Mouse (Mus musculus) stomach, postnatal 0 days (tissue): ENCODE results near the gene Ccn6. TPM values are rescaled to one million over a fixed set of nuclear protein-coding genes. Genes with fewer than 3 reads are reported as not detected.
"Not testable (repeated sequence)": the region's sequence is repeated elsewhere in the genome, so short reads cannot be mapped to it uniquely, and the experiment has no call there.

ENCODE experiments used
- ATAC-seq: fragments of 200-750 bp; cut with Nextera tagmentation; 2 replicates; pipeline ENCODE4 v1.8.0; 2017; ENCODE audit not compliant: low FRiP score, low TSS enrichment
- DNase-seq: peaks from one replicate; pipeline ENCODE4 v3.0.0-alpha.2; 2016; ENCODE audit warnings: low spot score
- H3K27ac ChIP-seq: fragments of 300-500 bp; sonication (generic); replicated peaks from 2 replicates; pipeline ENCODE4 v1.5.1; 2014; ENCODE audit warnings: mild to moderate bottlenecking, control low read depth
- H3K27me3 ChIP-seq: fragments of 300-500 bp; sonication (generic); 2 replicates; pipeline ENCODE4 v1.6.1; 2014; ENCODE audit warnings: low read length; ENCODE audit not compliant: control insufficient read depth, insufficient read depth
- H3K36me3 ChIP-seq: fragments of 300-500 bp; sonication (generic); 2 replicates; pipeline ENCODE4 v1.6.1; 2014; ENCODE audit warnings: low read length, mixed read lengths; ENCODE audit not compliant: control insufficient read depth, insufficient read depth
- H3K4me1 ChIP-seq: fragments of 300-500 bp; sonication (generic); replicated peaks from 2 replicates; pipeline ENCODE4 v1.6.1; 2014; ENCODE audit warnings: antibody characterized with exemption; ENCODE audit not compliant: control insufficient read depth, insufficient read depth
- H3K4me2 ChIP-seq: fragments of 300-500 bp; sonication (generic); replicated peaks from 2 replicates; pipeline ENCODE4 v1.6.1; 2014; ENCODE audit warnings: low read depth, mild to moderate bottlenecking, control low read depth, moderate library complexity
- H3K4me3 ChIP-seq: fragments of 300-500 bp; sonication (generic); 2 replicates; pipeline ENCODE4 v1.5.1; 2014; ENCODE audit warnings: low read depth, low read length, control low read depth
- H3K9ac ChIP-seq: fragments of 300-500 bp; sonication (generic); 2 replicates; pipeline ENCODE4 v1.6.1; 2014; ENCODE audit warnings: mild to moderate bottlenecking, low read length, control low read depth, mixed read lengths
- H3K9me3 ChIP-seq: fragments of 300-500 bp; sonication (generic); 2 replicates; pipeline ENCODE4 v1.6.1; 2016; ENCODE audit warnings: low read length; ENCODE audit not compliant: control insufficient read depth
- CTCF ChIP-seq: IDR thresholded peaks from 2 replicates; pipeline ENCODE4 v1.5.1; 2016; ENCODE audit warnings: antibody characterized with exemption, low read depth, mild to moderate bottlenecking, moderate library complexity
- EP300 ChIP-seq: optimal IDR thresholded peaks from 2 replicates; pipeline ENCODE3; 2016; ENCODE audit warnings: antibody characterized with exemption
- WGBS: fragments of 180-500 bp; shearing (Covaris S2); extraction: QIAGEN DNeasy Blood & Tissue Kit; methylation state at CpG from one replicate; pipeline ENCODE4 v1.1.7; 2014; 5-methylcytosine and 5-hydroxymethylcytosine counted together
- polyA plus RNA-seq: library from polyadenylated mRNA; unstranded; fragments of >200 nt; fragmentation: Nextera tagmentation; extraction: Ambion mirVana; gene quantifications from 2 replicates; pipeline ENCODE4 v1.2.1, GENCODE M21; 2015

Gene Ccn6
- 0.10 and 0.18 TPM in 2 replicates for polyA plus RNA-seq

DNA sequence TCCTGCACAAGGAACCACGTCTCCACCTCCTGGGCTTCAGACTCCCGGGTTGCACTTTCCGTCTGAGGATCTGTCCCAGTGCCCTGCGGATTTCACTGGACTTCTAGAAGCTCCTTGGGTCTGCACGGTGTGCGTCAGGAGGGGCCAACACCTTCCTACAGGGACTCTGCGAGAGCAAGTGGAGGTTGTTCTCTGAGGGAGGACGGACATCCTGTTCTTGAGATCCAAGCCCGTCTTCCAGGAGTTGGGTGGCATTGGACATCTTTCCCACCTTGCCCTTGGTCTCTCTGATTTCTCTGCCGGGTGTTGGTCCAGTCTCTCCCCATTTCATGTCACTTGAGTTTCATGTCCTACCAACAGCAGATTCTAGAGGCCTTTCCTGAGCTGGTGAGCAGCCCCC, at the start of gene Ccn6:
TSS of gene Ccn6 (minus strand) at position 101 of the 400 bp plus-strand sequence.
- Histone ChIP-seq H3K9me3 (no peaks in the 10 kb centered on the region), H3K4me3 (0 out of 2 replicates have a peak within 1 kb of the TSS, but pooled peaks have one; percentile 3), H3K4me2 (peak within 1 kb of the TSS; percentile 3), H3K4me1 (no peaks in the 10 kb centered on the region), H3K9ac (0 out of 2 replicates have a peak within 1 kb of the TSS, but pooled peaks have one; percentile 19), H3K27ac (no peak within 1 kb of the TSS), H3K27me3 (no peaks in the 10 kb centered on the region), H3K36me3 (no peaks in the 10 kb centered on the region)
- DNase-seq (no peak), ATAC-seq (peak; percentile 32; the same call in 1 of the 2 replicates)
- no peak for TF ChIP-seq CTCF
- WGBS: 84% methylated on average over 10 of the region's 10 CpGs

DNA sequence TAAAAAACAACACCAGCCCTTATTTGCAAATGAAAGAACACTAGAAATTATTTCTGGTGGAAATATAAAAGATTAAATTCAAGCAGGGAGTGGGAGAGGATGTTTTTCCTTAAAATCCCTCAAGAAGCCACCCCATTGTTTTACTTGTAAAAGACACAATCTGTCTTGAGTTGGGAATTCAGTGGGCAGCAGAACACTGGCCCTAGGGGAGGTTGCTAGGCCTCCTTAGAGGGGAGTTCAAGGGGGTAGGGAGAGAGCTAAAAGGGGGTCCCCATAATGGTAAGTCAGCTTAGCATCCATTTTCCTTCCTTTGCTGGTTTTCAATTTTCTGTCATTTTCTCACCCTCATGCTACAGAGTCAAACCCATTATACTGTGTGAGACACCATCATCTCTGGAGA, 46.4 kb upstream of the Ccn6 start:
- no peak for DNase-seq
- Histone ChIP-seq H3K9ac (no peak overlapping the region), H3K4me3 (no peak overlapping the region), H3K4me1 (no peaks in the 10 kb centered on the region), H3K9me3 (no peaks in the 10 kb centered on the region; the same call in 1 of the 2 replicates), H3K27me3 (no peaks in the 10 kb centered on the region), H3K27ac (no peak overlapping the region), H3K36me3 (no peaks in the 10 kb centered on the region), H3K4me2 (no peak overlapping the region)
- ATAC-seq: no peak
- TF ChIP-seq EP300 (no peak), CTCF (no peak)

DNA sequence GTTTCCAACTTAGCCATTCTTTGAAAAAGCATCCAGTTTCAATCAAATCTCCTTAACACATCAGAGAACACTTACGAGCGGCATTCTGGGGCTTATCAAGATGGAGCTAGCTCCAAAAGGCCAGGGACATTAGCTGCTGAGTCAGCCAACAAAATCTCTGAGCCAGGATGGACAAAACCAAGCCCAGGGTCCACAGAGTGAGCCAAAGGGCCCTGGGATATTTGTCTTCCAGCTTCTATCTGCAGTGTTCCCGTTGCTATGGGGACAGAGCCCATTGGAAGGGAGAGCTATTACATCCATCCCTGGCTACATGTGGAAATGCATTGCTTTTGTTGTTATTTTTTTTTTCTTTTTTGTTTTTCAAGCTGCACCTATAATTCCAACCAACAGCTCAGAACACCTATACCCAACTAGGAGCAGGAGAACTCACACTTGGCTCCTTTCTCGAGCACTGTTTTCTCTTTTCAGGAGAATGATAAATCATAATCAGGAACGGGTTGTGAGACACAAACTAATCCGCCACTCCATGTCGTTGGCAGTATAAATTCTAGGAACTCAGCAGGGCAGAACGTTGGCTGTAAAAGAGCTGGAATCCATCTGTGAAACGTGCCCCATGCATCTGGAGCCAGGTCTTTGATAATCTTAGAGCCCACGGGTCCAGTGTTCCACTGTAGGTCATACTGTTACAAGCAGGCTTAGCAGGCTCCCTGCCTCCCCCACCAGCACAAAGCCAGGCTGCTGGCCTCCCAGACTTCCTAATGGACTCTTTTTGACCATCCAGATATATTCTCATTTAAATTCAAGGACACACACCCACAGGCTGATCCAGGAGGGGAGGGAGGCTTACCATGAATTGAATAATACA, 45.8 kb upstream of the Ccn6 start:
- no peaks in the 10 kb centered on the region; the same call in 1 of the 2 replicates for H3K9me3 ChIP-seq
- no peak for TF ChIP-seq CTCF
- TF ChIP-seq EP300: no peak
- H3K27ac ChIP-seq: no peak overlapping the region
- no peak overlapping the region for H3K9ac ChIP-seq
- no peaks in the 10 kb centered on the region for H3K27me3 ChIP-seq
- ATAC-seq: no peak
- DNase-seq: no peak
- H3K36me3 ChIP-seq: no peaks in the 10 kb centered on the region
- 46% methylated on average over 10 of the region's 10 CpGs for WGBS
- no peak overlapping the region for H3K4me3 ChIP-seq
- no peaks in the 10 kb centered on the region for H3K4me1 ChIP-seq
- no peak overlapping the region for H3K4me2 ChIP-seq

DNA sequence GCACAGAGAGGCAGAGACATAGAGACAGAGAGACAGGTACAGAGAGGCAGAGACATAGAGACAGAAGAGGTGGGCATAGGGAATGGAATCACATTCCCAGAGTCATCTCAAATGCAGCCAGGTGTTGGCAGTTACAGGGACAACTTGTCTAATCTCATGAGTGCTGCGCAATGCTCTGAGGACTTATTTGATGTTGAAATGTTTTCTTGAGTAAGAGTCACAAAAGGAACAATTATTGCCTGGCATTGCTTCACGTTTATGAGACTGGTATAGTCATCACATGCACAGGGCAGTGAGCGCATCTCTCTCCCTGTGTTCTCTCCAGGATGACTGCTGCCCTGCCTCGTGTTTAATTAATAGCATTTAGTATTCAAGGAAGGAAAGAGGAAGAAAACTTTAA, 45.1 kb upstream of the Ccn6 start:
- Histone ChIP-seq H3K9ac (no peak overlapping the region), H3K36me3 (no peaks in the 10 kb centered on the region), H3K4me3 (no peak overlapping the region), H3K4me1 (no peaks in the 10 kb centered on the region), H3K4me2 (no peak overlapping the region), H3K27ac (no peak overlapping the region), H3K27me3 (no peaks in the 10 kb centered on the region), H3K9me3 (no peaks in the 10 kb centered on the region; the same call in 1 of the 2 replicates)
- ATAC-seq (no peak), DNase-seq (no peak)
- TF ChIP-seq EP300 (no peak), CTCF (no peak)
- WGBS: 64% methylated on average over 4 of the region's 4 CpGs

DNA sequence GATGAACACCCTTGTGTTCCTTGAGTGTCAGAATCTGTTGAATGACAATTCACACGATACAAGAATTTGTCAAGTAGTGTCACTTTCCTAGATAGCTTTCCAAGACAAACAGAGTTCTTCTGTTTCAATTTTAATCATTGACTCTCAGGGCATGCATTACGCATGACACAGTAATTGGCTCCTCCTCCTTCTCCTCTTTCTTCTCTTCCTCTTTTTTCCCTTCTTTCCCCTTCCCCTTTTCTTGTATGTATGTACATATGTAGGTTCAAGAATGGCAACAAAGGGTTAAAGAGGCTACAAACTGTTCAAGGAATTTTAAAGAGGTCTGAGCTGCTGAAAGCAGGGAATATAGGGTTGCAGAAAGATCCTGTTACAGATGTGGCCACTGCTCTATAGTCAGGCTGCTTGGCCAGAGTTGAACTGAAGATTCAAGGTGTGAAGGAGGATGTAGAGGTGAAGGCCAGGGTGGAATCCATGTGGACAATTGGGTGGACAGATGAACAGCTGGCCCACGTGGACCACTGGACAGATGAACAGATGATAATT, 43.8 kb upstream of the Ccn6 start:
- no peaks in the 10 kb centered on the region for H3K36me3 ChIP-seq
- no peaks in the 10 kb centered on the region for H3K27me3 ChIP-seq
- H3K4me1 ChIP-seq: no peaks in the 10 kb centered on the region
- H3K4me3 ChIP-seq: no peak overlapping the region
- no peak for ATAC-seq
- DNase-seq: no peak
- H3K4me2 ChIP-seq: no peak overlapping the region
- H3K9ac ChIP-seq: no peak overlapping the region
- H3K9me3 ChIP-seq: no peaks in the 10 kb centered on the region; the same call in 1 of the 2 replicates
- TF ChIP-seq EP300: no peak
- no peak for TF ChIP-seq CTCF
- 68% methylated on average over 3 of the region's 3 CpGs for WGBS
- no peak overlapping the region for H3K27ac ChIP-seq

DNA sequence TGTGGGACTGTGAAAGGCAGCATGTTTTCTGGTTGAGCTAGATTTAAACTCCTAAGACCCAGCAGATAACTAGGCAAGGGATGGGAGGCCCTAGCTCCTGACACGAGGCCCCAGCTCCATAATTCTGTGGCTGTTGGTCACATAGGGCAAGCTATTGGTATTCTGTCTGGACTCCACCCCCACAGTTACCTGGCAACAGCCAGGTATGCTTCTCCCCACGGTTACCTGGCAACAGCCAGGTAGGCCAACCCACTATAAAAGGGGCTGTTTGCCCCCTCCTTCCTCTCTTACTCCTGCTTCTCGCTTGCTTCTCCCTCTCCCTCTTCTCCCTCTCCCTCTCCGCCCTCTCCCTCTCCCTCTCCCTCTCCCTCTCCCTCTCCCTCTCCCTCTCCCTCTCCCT, 38.9 kb upstream of the Ccn6 start:
- ATAC-seq: no peak
- Histone ChIP-seq H3K9ac (no peak overlapping the region), H3K4me3 (no peak overlapping the region), H3K36me3 (no peaks in the 10 kb centered on the region), H3K27ac (no peak overlapping the region), H3K4me1 (no peaks in the 10 kb centered on the region), H3K27me3 (no peaks in the 10 kb centered on the region), H3K9me3 (no peaks in the 10 kb centered on the region), H3K4me2 (no peak overlapping the region)
- 34% methylated on average over 3 of the region's 4 CpGs for WGBS
- TF ChIP-seq CTCF (no peak), EP300 (no peak)
- no peak for DNase-seq

DNA sequence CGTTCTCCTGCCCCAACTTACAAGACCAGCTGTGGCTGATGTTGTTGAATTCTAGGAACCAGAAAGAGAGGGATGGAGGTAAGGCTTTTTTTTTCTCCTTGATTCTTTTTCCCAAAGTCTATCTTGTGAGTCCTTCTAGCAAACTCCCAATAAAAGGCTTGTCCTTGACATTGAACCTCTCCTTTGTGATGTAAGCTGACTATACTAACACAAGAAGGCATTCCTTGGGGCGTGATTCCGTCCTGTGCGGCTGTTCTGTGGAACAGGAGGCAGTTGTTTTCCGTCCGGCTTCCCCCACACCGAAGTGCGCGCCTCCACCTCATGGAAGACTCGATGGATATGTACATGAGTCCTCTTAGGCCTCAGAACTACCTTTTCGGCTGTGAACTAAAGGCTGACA, 34.6 kb upstream of the Ccn6 start:
- H3K27me3 ChIP-seq, H3K4me1 ChIP-seq, H3K4me2 ChIP-seq, H3K9ac ChIP-seq, H3K9me3 ChIP-seq, H3K27ac ChIP-seq, ATAC-seq, H3K36me3 ChIP-seq, DNase-seq, H3K4me3 ChIP-seq: not testable (repeated sequence)
- 93% methylated on average over 10 of the region's 11 CpGs for WGBS
